Mouse (Mus musculus) ovary, adult 10 weeks (tissue): ENCODE data around the gene Gm14781. TPM values are rescaled to one million over a fixed set of nuclear protein-coding genes. Genes with fewer than 3 reads are reported as not detected.

Source experiments
- polyA plus RNA-seq: library from polyadenylated mRNA; stranded (reverse); fragments of 350-450 nt; fragmentation: Illumina TruSeq; extraction: RNeasy Lipid Tissue Mini Kit (QIAGEN cat#74804); gene quantifications from one replicate; pipeline ENCODE4 v1.2.3, GENCODE M21; 2014

The Gm14781 gene
- polyA plus RNA-seq, result not detected

GRCm38 (mm10) chrX:91631894-91632293 is at the start of gene Gm14781:
Gene Gm14781, plus strand, starts transcription at chrX:91632194.

Other genes with a start within 250 kb of the Gm14781 start
- gene Gm5072, start 239.7 kb upstream of the Gm14781 start, polyA plus RNA-seq, result not detected
- not detected for gene Gm8914, start 152.1 kb upstream of the Gm14781 start, polyA plus RNA-seq
- not detected for gene 1700084M14Rik, start 56.3 kb upstream of the Gm14781 start, polyA plus RNA-seq
- not detected for gene Mageb5, start 150.8 kb downstream of the Gm14781 start, polyA plus RNA-seq